Mouse (Mus musculus) lung, adult 2 months (tissue): ENCODE measurements around the gene Nbea.

Source experiments
- CTCF ChIP-seq: fragments of 200-500 bp; IDR thresholded peaks from 2 replicates; pipeline ENCODE4 v1.5.1; 2011; ENCODE audit warnings: mild to moderate bottlenecking, low read length, control low read depth; ENCODE audit not compliant: insufficient read depth
- POLR2A ChIP-seq: fragments of 200-500 bp; IDR thresholded peaks from 2 replicates; pipeline ENCODE4 v1.6.1; 2011; ENCODE audit warnings: low read depth, mild to moderate bottlenecking, control low read depth, low read length, borderline replicate concordance; ENCODE audit errors: extremely low read depth

GRCm38 (mm10) chr3:55818082-55818481 is 365.4 kb downstream of the Nbea start:
- TF ChIP-seq CTCF = no peak
- TF ChIP-seq POLR2A = no peak
